Mouse (Mus musculus): Measurements from ENCODE around the gene Kdm4a. TPM values are rescaled to one million over a fixed set of nuclear protein-coding genes. Genes with fewer than 3 reads are reported as not detected.
A peak's percentile ranks its signal among the peaks of the same experiment; 100 is the strongest.

Kdm4a gene
- 35.3 and 36.3 TPM in 2 replicates for polyA plus RNA-seq (2015; fragmentation: Nextera tagmentation; extraction: Ambion mirVana)

- H3K4me1 ChIP-seq = peaks cover 12% of the 10 kb centered on the region
- peak within 1 kb of the TSS; percentile 73 for H3K4me3 ChIP-seq (replicated peaks)
- H3K36me3 ChIP-seq = peaks cover 28% of the 10 kb centered on the region
- peak within 1 kb of the TSS; percentile 70 for H3K9ac ChIP-seq
- peak within 1 kb of the TSS; percentile 75 for H3K4me2 ChIP-seq (replicated peaks)
- peak within 1 kb of the TSS; percentile 95 for H3K27ac ChIP-seq (replicated peaks)
- ATAC-seq (ENCODE audit: insufficient number of reproducible peaks, low FRiP score, low TSS enrichment, low read depth) = peak; percentile 100
- under 1% methylated on average over 38 of the region's 38 CpGs for WGBS
- H3K9me3 ChIP-seq (replicated peaks) = no peaks in the 10 kb centered on the region
- H3K27me3 ChIP-seq = no peaks in the 10 kb centered on the region
Measured at GRCm38 (mm10) chr4:118179467-118180300, at the start of gene Kdm4a. Gene Kdm4a, minus strand, starts transcription at chr4:118180043.

- ATAC-seq (ENCODE audit: insufficient number of reproducible peaks, low FRiP score, low TSS enrichment, low read depth) = peak; percentile 26; the same call in 1 of the 2 replicates
- H3K36me3 ChIP-seq = peaks cover 94% of the 10 kb centered on the region
- H3K27me3 ChIP-seq = no peaks in the 10 kb centered on the region
- H3K9ac ChIP-seq = no peak overlapping the region
- peaks cover 16% of the 10 kb centered on the region for H3K4me1 ChIP-seq
- WGBS = 29% methylated on average over 6 of the region's 6 CpGs
- H3K27ac ChIP-seq (replicated peaks) = peak overlapping the region; percentile 72
- H3K4me3 ChIP-seq (replicated peaks) = no peak overlapping the region
- no peaks in the 10 kb centered on the region for H3K9me3 ChIP-seq (replicated peaks)
- H3K4me2 ChIP-seq (replicated peaks) = no peak overlapping the region
Measured at GRCm38 (mm10) chr4:118229035-118229770, 49.4 kb upstream of the Kdm4a start.

- H3K9me3 ChIP-seq (replicated peaks) = no peaks in the 10 kb centered on the region
- ATAC-seq (ENCODE audit: insufficient number of reproducible peaks, low FRiP score, low TSS enrichment, low read depth) = no peak
- WGBS = 78% methylated on average over 12 of the region's 12 CpGs
Measured at GRCm38 (mm10) chr4:118227398-118227797, 47.6 kb upstream of the Kdm4a start.

GRCm38 (mm10) chr4:118221261-118221660 is 41.4 kb upstream of the Kdm4a start:
- no peaks in the 10 kb centered on the region for H3K9me3 ChIP-seq (replicated peaks)
- no peaks in the 10 kb centered on the region for H3K27me3 ChIP-seq
- ATAC-seq (ENCODE audit: insufficient number of reproducible peaks, low FRiP score, low TSS enrichment, low read depth) = no peak
- H3K4me1 ChIP-seq = peaks cover 6% of the 10 kb centered on the region; the same call in 1 of the 2 replicates
- 70% methylated on average over 7 of the region's 7 CpGs for WGBS
- H3K9ac ChIP-seq = no peak overlapping the region
- no peak overlapping the region for H3K27ac ChIP-seq (replicated peaks)
- peaks cover 99% of the 10 kb centered on the region for H3K36me3 ChIP-seq
- H3K4me3 ChIP-seq (replicated peaks) = no peak overlapping the region
- no peak overlapping the region for H3K4me2 ChIP-seq (replicated peaks)

More at GRCm38 (mm10) chr4:118227398-118227797, 47.6 kb upstream of the Kdm4a start:
- Histone ChIP-seq H3K9ac (no peak overlapping the region), H3K27me3 (no peaks in the 10 kb centered on the region), H3K27ac (replicated peaks) (no peak overlapping the region), H3K36me3 (peaks cover 97% of the 10 kb centered on the region), H3K4me1 (peaks cover 16% of the 10 kb centered on the region), H3K4me2 (replicated peaks) (no peak overlapping the region), H3K4me3 (replicated peaks) (no peak overlapping the region)

- Histone ChIP-seq H3K4me3 (replicated peaks) (no peak overlapping the region), H3K27ac (replicated peaks) (no peak overlapping the region), H3K9ac (no peak overlapping the region), H3K4me1 (peaks cover 6% of the 10 kb centered on the region; the same call in 1 of the 2 replicates), H3K4me2 (replicated peaks) (no peak overlapping the region), H3K36me3 (peaks cover 99% of the 10 kb centered on the region), H3K9me3 (replicated peaks) (no peaks in the 10 kb centered on the region), H3K27me3 (no peaks in the 10 kb centered on the region)
- ATAC-seq (ENCODE audit: insufficient number of reproducible peaks, low FRiP score, low TSS enrichment, low read depth) = no peak
- WGBS = 80% methylated on average over 9 of the region's 9 CpGs
Measured at GRCm38 (mm10) chr4:118220756-118221155, 40.9 kb upstream of the Kdm4a start.

GRCm38 (mm10) chr4:118219487-118219886 is 39.6 kb upstream of the Kdm4a start:
- peaks cover 99% of the 10 kb centered on the region for H3K36me3 ChIP-seq
- H3K27me3 ChIP-seq = no peaks in the 10 kb centered on the region
- no peak overlapping the region for H3K4me3 ChIP-seq (replicated peaks)
- 80% methylated on average over 6 of the region's 6 CpGs for WGBS
- no peak overlapping the region for H3K4me2 ChIP-seq (replicated peaks)
- H3K9me3 ChIP-seq (replicated peaks) = no peaks in the 10 kb centered on the region
- peaks cover 6% of the 10 kb centered on the region; the same call in 1 of the 2 replicates for H3K4me1 ChIP-seq
- no peak overlapping the region for H3K27ac ChIP-seq (replicated peaks)
- no peak overlapping the region for H3K9ac ChIP-seq
- ATAC-seq (ENCODE audit: insufficient number of reproducible peaks, low FRiP score, low TSS enrichment, low read depth) = no peak

GRCm38 (mm10) chr4:118218521-118218920 is 38.7 kb upstream of the Kdm4a start:
- no peaks in the 10 kb centered on the region for H3K9me3 ChIP-seq (replicated peaks)
- no peak for ATAC-seq (ENCODE audit: insufficient number of reproducible peaks, low FRiP score, low TSS enrichment, low read depth)

GRCm38 (mm10) chr4:118216726-118217595 is 37.1 kb upstream of the Kdm4a start:
- Histone ChIP-seq H3K4me2 (replicated peaks) (no peak overlapping the region), H3K9me3 (replicated peaks) (no peaks in the 10 kb centered on the region), H3K4me3 (replicated peaks) (no peak overlapping the region), H3K27ac (replicated peaks) (no peak overlapping the region), H3K27me3 (no peaks in the 10 kb centered on the region), H3K9ac (no peak overlapping the region), H3K36me3 (peaks cover 99% of the 10 kb centered on the region), H3K4me1 (peaks cover 6% of the 10 kb centered on the region; the same call in 1 of the 2 replicates)
- WGBS = 80% methylated on average over 17 of the region's 17 CpGs
- peak; percentile 26; the same call in 1 of the 2 replicates for ATAC-seq (ENCODE audit: insufficient number of reproducible peaks, low FRiP score, low TSS enrichment, low read depth)

More at GRCm38 (mm10) chr4:118218521-118218920, 38.7 kb upstream of the Kdm4a start:
- Histone ChIP-seq H3K36me3 (peaks cover 99% of the 10 kb centered on the region), H3K9ac (no peak overlapping the region), H3K27ac (replicated peaks) (no peak overlapping the region), H3K4me2 (replicated peaks) (no peak overlapping the region), H3K27me3 (no peaks in the 10 kb centered on the region), H3K4me3 (replicated peaks) (no peak overlapping the region), H3K4me1 (peaks cover 6% of the 10 kb centered on the region; the same call in 1 of the 2 replicates)
- WGBS = 88% methylated on average over 5 of the region's 5 CpGs

GRCm38 (mm10) chr4:118214891-118215290 is 35.0 kb upstream of the Kdm4a start:
- 93% methylated on average over 1 of the region's 1 CpGs for WGBS
- H3K36me3 ChIP-seq = peaks cover 99% of the 10 kb centered on the region
- ATAC-seq (ENCODE audit: insufficient number of reproducible peaks, low FRiP score, low TSS enrichment, low read depth) = no peak
- no peak overlapping the region for H3K9ac ChIP-seq
- H3K4me2 ChIP-seq (replicated peaks) = no peak overlapping the region
- H3K27ac ChIP-seq (replicated peaks) = no peak overlapping the region
- H3K4me1 ChIP-seq = no peaks in the 10 kb centered on the region
- H3K4me3 ChIP-seq (replicated peaks) = no peak overlapping the region
- H3K9me3 ChIP-seq (replicated peaks) = no peaks in the 10 kb centered on the region
- no peaks in the 10 kb centered on the region for H3K27me3 ChIP-seq

GRCm38 (mm10) chr4:118206918-118207640 is 27.2 kb upstream of the Kdm4a start:
- peaks cover 13% of the 10 kb centered on the region for H3K4me1 ChIP-seq

More at GRCm38 (mm10) chr4:118206918-118207640, 27.2 kb upstream of the Kdm4a start:
- no peak for ATAC-seq (ENCODE audit: insufficient number of reproducible peaks, low FRiP score, low TSS enrichment, low read depth)
- no peak overlapping the region for H3K27ac ChIP-seq (replicated peaks)
- H3K4me2 ChIP-seq (replicated peaks) = no peak overlapping the region
- H3K36me3 ChIP-seq = peaks cover 44% of the 10 kb centered on the region
- H3K9me3 ChIP-seq (replicated peaks) = no peaks in the 10 kb centered on the region
- no peak overlapping the region for H3K4me3 ChIP-seq (replicated peaks)
- no peaks in the 10 kb centered on the region for H3K27me3 ChIP-seq
- H3K9ac ChIP-seq = no peak overlapping the region
- WGBS = 57% methylated on average over 10 of the region's 10 CpGs
